Mouse (Mus musculus) spleen, adult 2 months (tissue): Measurements from ENCODE around the gene Crxos. TPM values are rescaled to one million over a fixed set of nuclear protein-coding genes. Genes with fewer than 3 reads are reported as not detected.

Experiments used
- DNase-seq, 2 experiments: peaks; one replicate each; pipeline versions ENCODE4 v3.0.0 to v3.0.0-alpha.2; 2012 to 2021; ENCODE audit warnings: low spot score in 2 of 2, low read depth in 1 of 2
- H3K27ac ChIP-seq: fragments of 200-500 bp; 2 replicates; pipeline ENCODE4 v1.5.1; 2012; ENCODE audit warnings: low read length, inconsistent platforms; ENCODE audit not compliant: insufficient read depth
- H3K27me3 ChIP-seq: fragments of 200-500 bp; 2 replicates; pipeline ENCODE4 v1.6.1; 2012; ENCODE audit warnings: mild to moderate bottlenecking, moderate library complexity, low read length, inconsistent platforms; ENCODE audit not compliant: control insufficient read depth, insufficient read depth
- H3K36me3 ChIP-seq: fragments of 200-500 bp; 2 replicates; pipeline ENCODE4 v1.6.1; 2012; ENCODE audit warnings: mild to moderate bottlenecking, low read length, inconsistent platforms; ENCODE audit not compliant: control insufficient read depth, insufficient read depth
- H3K4me1 ChIP-seq: fragments of 200-500 bp; 2 replicates; pipeline ENCODE4 v1.6.1; 2011; ENCODE audit warnings: inconsistent platforms; ENCODE audit not compliant: control insufficient read depth, insufficient read depth, insufficient read length
- H3K4me3 ChIP-seq: fragments of 200-500 bp; 2 replicates; pipeline ENCODE4 v1.5.1; 2011; ENCODE audit warnings: mild to moderate bottlenecking, inconsistent platforms; ENCODE audit not compliant: insufficient read depth, insufficient read length; ENCODE audit errors: extremely low read depth
- CTCF ChIP-seq: fragments of 200-500 bp; IDR thresholded peaks from 2 replicates; pipeline ENCODE4 v1.5.1; 2011; ENCODE audit warnings: mild to moderate bottlenecking, inconsistent platforms; ENCODE audit not compliant: insufficient read depth, insufficient read length, insufficient replicate concordance; ENCODE audit errors: extremely low read depth
- POLR2A ChIP-seq: fragments of 200-500 bp; IDR thresholded peaks from 2 replicates; pipeline ENCODE4 v1.6.1; 2011; ENCODE audit warnings: low read depth, low read length, inconsistent platforms
- WGBS: fragments of 180-500 bp; shearing (Covaris S2); methylation state at CpG from one replicate; pipeline ENCODE4 v1.1.7; 2018; 5-methylcytosine and 5-hydroxymethylcytosine counted together
- polyA plus RNA-seq: library from polyadenylated mRNA; depleted of rRNA; stranded (reverse); fragments of >200 nt; gene quantifications from 2 replicates; pipeline ENCODE4 v1.2.3, GENCODE M21; 2012; rRNA removed

The Crxos gene
- not detected in 2 replicates for polyA plus RNA-seq

DNA sequence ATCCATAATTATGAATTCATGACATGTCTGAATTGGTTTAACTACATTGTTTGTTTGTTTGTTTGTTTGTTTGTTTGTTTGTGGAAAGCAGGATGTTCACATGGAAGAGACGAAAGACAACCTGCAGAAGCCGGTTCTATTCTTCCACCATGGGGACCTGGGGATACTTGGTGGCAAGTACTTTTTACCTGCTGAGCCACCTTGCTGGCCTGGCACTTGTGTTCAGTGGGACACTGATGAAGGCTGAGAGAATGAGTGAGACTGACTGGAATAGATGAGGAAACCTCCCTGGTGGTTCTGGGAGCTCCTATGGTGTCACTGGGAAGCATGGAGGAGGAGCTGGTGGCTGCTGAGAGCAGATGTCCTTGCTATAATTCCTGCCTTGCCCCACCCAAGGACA is at the start of gene Crxos:
Gene Crxos, plus strand, starts transcription at position 301 of the 400 bp plus-strand sequence.
- 88% methylated on average over 2 of the region's 2 CpGs for WGBS
- H3K27ac ChIP-seq = no peak within 1 kb of the TSS
- H3K4me3 ChIP-seq = no peak within 1 kb of the TSS
- TF ChIP-seq POLR2A = no peak
- TF ChIP-seq CTCF = no peak
- no peaks in the 10 kb centered on the region for H3K36me3 ChIP-seq
- H3K4me1 ChIP-seq = no peaks in the 10 kb centered on the region
- no peak for DNase-seq
- H3K27me3 ChIP-seq = no peaks in the 10 kb centered on the region

DNA sequence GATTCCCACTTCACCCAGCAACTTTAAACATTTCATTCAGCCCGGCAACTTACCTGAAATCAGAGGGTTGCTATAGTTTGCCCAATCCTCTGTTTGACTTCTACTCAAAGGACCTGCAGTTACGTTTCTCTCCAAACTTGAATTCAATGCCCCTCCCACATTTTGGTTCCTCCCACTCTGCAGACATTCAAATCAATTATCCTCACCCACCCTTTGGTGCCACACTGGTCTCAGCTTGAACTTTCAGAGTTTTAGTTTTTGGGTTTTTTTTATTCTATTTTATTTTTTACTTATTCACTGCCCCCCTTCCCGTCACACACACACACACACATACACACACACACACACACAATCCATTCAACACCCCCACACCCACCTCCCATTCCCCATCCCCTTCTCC is 42.8 kb upstream of the Crxos start, which contains the start of gene Obox6:
Gene Obox6, minus strand, starts transcription at position 101 of the 400 bp plus-strand sequence.
- DNase-seq = no peak

DNA sequence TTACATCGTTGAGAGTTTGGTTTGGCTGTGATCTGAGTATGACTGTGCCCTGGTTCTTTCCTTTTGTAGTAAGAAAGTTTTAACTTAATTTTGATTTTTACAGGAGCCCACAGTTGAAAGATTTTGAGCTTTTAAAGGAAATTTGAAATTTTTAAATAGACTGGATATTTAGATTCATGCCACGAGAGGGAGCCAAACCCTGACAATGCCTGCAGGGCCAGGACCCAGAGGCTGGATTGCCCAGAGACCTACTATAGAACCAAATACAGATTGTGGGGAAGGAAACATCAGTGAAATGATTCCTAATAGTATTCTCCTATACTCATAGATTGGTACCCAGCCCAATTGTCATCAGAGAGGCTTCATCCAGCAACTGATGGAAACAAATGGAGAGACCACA is 22.8 kb upstream of the Crxos start:
- no peak overlapping the region for H3K4me3 ChIP-seq
- H3K36me3 ChIP-seq = no peaks in the 10 kb centered on the region
- DNase-seq = no peak
- H3K27ac ChIP-seq = no peak overlapping the region
- TF ChIP-seq POLR2A (no peak), CTCF (no peak)
- WGBS = 43% methylated on average over 2 of the region's 2 CpGs
- no peaks in the 10 kb centered on the region for H3K27me3 ChIP-seq
- no peaks in the 10 kb centered on the region for H3K4me1 ChIP-seq

More for the DNA sequence above, 42.8 kb upstream of the Crxos start, which contains the start of gene Obox6:
- TF ChIP-seq CTCF (no peak), POLR2A (no peak)
- no peak within 1 kb of the TSS for H3K4me3 ChIP-seq
- no peak within 1 kb of the TSS for H3K27ac ChIP-seq
- H3K27me3 ChIP-seq = no peaks in the 10 kb centered on the region
- H3K36me3 ChIP-seq = no peaks in the 10 kb centered on the region
- WGBS = 96% methylated on average over 3 of the region's 3 CpGs
- no peaks in the 10 kb centered on the region for H3K4me1 ChIP-seq

DNA sequence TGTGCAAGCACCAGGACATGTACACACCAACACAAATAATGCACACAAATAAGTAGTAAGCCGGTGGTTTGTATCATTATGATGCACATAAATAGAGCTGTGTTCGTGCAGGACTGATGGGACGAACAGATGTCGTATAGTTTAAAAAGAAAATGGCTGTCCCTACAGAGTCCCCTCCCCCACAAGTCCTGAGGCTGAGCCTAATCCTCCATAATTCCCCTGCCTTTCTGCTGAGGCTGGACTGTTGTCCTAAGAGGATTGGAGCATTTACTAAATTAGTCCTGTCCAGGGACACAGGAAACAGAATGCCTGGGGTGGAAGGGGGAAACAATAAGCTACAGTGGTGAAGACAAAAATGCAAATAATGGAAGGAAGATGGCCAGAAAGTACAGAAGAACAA is 18.3 kb upstream of the Crxos start:
- WGBS = 80% methylated on average over 4 of the region's 4 CpGs
- no peak for DNase-seq

DNA sequence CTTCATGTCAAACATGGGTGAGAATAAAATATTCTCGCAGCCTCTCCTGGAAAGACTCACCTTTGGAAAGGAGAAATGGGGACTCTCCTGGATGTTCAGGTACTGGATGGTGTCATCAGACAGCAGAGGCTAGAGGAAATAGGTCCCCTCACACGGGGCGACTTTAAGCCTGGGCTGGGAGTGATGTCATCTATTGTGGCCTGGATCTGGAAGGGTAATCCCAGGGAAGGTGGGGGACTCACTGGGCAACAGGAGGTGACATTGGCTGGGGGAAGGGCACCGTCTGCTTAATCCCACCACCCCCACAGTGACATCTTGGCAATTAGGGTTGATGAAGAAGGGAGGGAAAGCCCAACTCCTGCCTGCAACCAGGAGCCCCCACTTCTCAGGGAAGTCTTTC is 2.7 kb upstream of the Crxos start, which contains the start of gene Crx:
Gene Crx, minus strand, starts transcription at position 213 of the 400 bp plus-strand sequence.
- H3K27me3 ChIP-seq = no peaks in the 10 kb centered on the region
- no peak for DNase-seq
- no peaks in the 10 kb centered on the region for H3K36me3 ChIP-seq
- H3K4me1 ChIP-seq = no peaks in the 10 kb centered on the region
- H3K27ac ChIP-seq = no peak within 1 kb of the TSS
- H3K4me3 ChIP-seq = no peak within 1 kb of the TSS
- WGBS = 41% methylated on average over 4 of the region's 4 CpGs
- no peak for TF ChIP-seq POLR2A
- no peak for TF ChIP-seq CTCF

More for the DNA sequence above, 18.3 kb upstream of the Crxos start:
- H3K36me3 ChIP-seq = no peaks in the 10 kb centered on the region
- no peak overlapping the region for H3K4me3 ChIP-seq
- H3K27me3 ChIP-seq = no peaks in the 10 kb centered on the region
- H3K4me1 ChIP-seq = no peaks in the 10 kb centered on the region
- TF ChIP-seq POLR2A = no peak
- TF ChIP-seq CTCF = no peak
- H3K27ac ChIP-seq = no peak overlapping the region

DNA sequence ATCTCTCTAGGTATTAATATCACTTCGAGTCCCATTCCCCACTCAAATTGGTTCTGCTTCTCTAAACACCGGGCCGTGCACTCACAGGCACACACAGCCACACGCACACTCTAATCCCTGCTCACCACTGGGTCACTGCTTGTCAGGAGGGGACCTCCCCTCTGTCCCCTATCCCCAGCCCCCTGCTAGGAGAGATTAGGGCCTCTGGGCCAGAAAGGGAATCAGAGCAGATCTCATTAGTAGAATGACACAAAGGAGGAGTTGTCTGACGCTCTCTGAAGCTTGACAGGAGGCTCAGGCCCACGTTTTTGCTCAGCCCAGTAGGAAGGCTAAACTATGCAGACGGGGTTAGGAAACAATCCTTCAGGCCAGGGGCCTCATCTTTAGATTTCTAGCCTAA is 1.0 kb upstream of the Crxos start:
- Histone ChIP-seq H3K36me3 (no peaks in the 10 kb centered on the region), H3K4me3 (no peak overlapping the region), H3K27me3 (no peaks in the 10 kb centered on the region), H3K4me1 (no peaks in the 10 kb centered on the region), H3K27ac (no peak overlapping the region)
- WGBS = 35% methylated on average over 7 of the region's 7 CpGs
- no peak for DNase-seq
- TF ChIP-seq CTCF (no peak), POLR2A (no peak)

DNA sequence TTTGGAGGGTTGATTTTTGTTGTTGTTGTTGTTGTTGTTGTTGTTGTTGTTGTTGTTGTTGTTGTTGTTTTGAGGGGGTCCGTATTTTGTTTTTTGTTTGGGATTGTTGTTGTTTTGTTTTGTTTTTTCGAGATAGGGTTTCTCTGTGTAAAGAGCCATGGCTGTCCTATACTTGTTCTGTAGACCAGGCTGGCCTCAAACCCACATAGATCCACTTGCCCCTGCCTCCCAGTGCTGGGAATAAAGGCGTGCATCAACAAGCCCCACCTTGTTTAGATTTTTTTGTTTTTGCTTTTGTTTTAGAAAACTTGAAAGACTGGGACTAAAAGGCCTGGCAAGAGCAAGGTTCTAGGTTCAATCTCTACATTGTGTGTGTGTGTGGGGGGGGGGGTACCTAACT is 586 bp upstream of the Crxos start:
- TF ChIP-seq POLR2A (no peak), CTCF (no peak)
- H3K4me1 ChIP-seq = no peaks in the 10 kb centered on the region
- no peak overlapping the region for H3K27ac ChIP-seq
- no peak for DNase-seq
- no peaks in the 10 kb centered on the region for H3K36me3 ChIP-seq
- WGBS = 68% methylated on average over 3 of the region's 3 CpGs
- H3K27me3 ChIP-seq = no peaks in the 10 kb centered on the region
- H3K4me3 ChIP-seq = no peak overlapping the region
